Mouse (Mus musculus) forebrain, embryonic 15.5 days (tissue): ENCODE measurements at regions not wholly inside any gene's neighbourhood (a gene's known extent, or its start where the extent isn't known, plus 50 kb on each side); places are given as distances from the start of the nearest gene placed in this dataset.

Experiments used
- ATAC-seq: fragments of 200-750 bp; cut with Nextera tagmentation; replicated peaks from 2 replicates; pipeline ENCODE4 v1.8.0; 2017; ENCODE audit warnings: mild to moderate bottlenecking, moderate TSS enrichment, moderate library complexity
- H3K27ac ChIP-seq: fragments of 300-500 bp; sonication (generic); replicated peaks from 2 replicates; pipeline ENCODE4 v1.5.1; 2015; ENCODE audit warnings: mild to moderate bottlenecking, inconsistent platforms
- H3K27me3 ChIP-seq: fragments of 300-500 bp; sonication (generic); 2 replicates; pipeline ENCODE4 v1.6.1; 2015; ENCODE audit warnings: inconsistent platforms
- H3K36me3 ChIP-seq: fragments of 300-500 bp; sonication (generic); 2 replicates; pipeline ENCODE4 v1.6.1; 2015; ENCODE audit warnings: mild to moderate bottlenecking, inconsistent platforms
- H3K4me1 ChIP-seq: fragments of 300-500 bp; sonication (generic); 2 replicates; pipeline ENCODE4 v1.6.1; 2015; ENCODE audit warnings: inconsistent platforms
- H3K4me2 ChIP-seq: fragments of 300-500 bp; sonication (generic); replicated peaks from 2 replicates; pipeline ENCODE4 v1.6.1; 2015; ENCODE audit warnings: mild to moderate bottlenecking, inconsistent platforms
- H3K4me3 ChIP-seq: fragments of 300-500 bp; sonication (generic); 2 replicates; pipeline ENCODE4 v1.5.1; 2015; ENCODE audit warnings: mild to moderate bottlenecking, inconsistent platforms
- H3K9ac ChIP-seq: fragments of 300-500 bp; sonication (generic); replicated peaks from 2 replicates; pipeline ENCODE4 v1.6.1; 2015; ENCODE audit warnings: mild to moderate bottlenecking, inconsistent platforms
- H3K9me3 ChIP-seq: fragments of 300-500 bp; sonication (generic); 2 replicates; pipeline ENCODE4 v1.6.1; 2016; ENCODE audit warnings: inconsistent platforms
- WGBS: fragments of 180-500 bp; shearing (Covaris S2); methylation state at CpG from one replicate; pipeline ENCODE4 v1.1.7; 2015; ENCODE audit warnings: mixed read lengths; 5-methylcytosine and 5-hydroxymethylcytosine counted together

DNA sequence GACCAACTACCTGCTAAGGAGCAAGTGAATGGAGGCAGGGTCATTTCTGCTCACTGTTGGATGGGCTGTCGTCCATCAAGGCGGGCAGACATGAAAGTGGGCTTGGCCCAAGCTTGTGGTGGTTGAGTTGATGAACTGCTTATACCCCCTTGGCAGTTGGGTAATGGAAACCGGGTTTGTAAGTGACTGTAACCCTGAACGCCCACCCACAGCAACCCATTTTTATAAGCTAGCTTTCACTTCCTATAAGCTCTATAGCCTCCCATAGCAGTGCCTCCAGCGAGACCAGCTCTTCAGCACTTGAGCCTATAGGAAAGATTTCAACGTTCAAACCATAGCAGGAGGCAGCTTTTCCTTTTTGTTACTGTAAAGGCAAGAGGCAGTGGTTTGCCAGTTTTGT lies 116.2 kb downstream of the Mbl2 start:
- no peak for ATAC-seq
- no peaks in the 10 kb centered on the region for H3K4me1 ChIP-seq
- H3K4me3 ChIP-seq, result no peak overlapping the region
- no peaks in the 10 kb centered on the region for H3K9me3 ChIP-seq
- 86% methylated on average over 6 of the region's 6 CpGs for WGBS
- no peaks in the 10 kb centered on the region for H3K36me3 ChIP-seq
- H3K9ac ChIP-seq, result no peak overlapping the region
- H3K27ac ChIP-seq, result no peak overlapping the region
- H3K4me2 ChIP-seq, result no peak overlapping the region
- no peaks in the 10 kb centered on the region for H3K27me3 ChIP-seq

DNA sequence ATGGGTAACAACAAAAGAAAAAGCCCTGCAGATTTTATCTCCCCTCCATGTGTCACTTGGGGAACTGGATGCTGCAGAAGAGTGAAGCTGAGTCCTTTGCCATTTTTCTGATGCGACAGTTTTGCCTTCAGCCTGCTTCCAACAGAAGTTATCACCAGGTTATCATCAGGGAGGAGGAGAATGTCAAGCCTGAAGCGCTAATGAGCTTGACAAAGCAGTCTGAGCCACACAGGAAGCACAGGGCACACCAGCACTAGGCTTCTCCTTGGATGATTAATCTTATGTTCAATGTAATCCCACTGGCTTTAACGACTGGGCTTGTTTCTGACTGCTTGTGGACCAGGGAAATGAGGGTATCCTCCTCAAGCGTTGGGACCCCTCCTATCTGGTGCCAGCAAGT lies 122.2 kb downstream of the Mbl2 start:
- no peak overlapping the region for H3K4me2 ChIP-seq
- no peaks in the 10 kb centered on the region for H3K36me3 ChIP-seq
- no peak overlapping the region for H3K27ac ChIP-seq
- H3K4me3 ChIP-seq, result no peak overlapping the region
- H3K4me1 ChIP-seq, result no peaks in the 10 kb centered on the region
- ATAC-seq, result no peak
- WGBS, result 29% methylated on average over 4 of the region's 4 CpGs
- no peaks in the 10 kb centered on the region for H3K9me3 ChIP-seq
- no peak overlapping the region for H3K9ac ChIP-seq
- H3K27me3 ChIP-seq, result no peaks in the 10 kb centered on the region

DNA sequence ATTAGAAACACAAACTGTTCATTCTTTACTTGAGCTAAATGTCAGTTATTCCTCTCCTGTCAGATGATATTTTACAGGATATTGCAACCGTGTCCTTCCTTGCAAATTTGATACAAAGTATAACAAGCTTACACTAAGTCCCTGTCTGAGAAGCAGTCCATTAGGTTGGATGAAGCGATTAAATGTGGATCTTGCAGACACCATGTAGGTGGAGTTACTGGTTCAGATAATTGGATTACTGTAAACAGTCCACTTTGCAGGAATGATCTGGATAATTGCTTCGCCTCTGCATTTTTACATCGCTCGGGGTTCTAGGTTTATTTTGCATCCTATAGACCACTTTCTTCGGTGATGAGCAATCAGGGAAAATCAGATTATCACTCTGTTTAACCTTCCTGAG lies 126.2 kb downstream of the Mbl2 start:
- Histone ChIP-seq H3K9ac (no peak overlapping the region), H3K4me2 (no peak overlapping the region), H3K36me3 (no peaks in the 10 kb centered on the region), H3K9me3 (no peaks in the 10 kb centered on the region), H3K27ac (no peak overlapping the region), H3K27me3 (no peaks in the 10 kb centered on the region), H3K4me1 (no peaks in the 10 kb centered on the region), H3K4me3 (no peak overlapping the region)
- ATAC-seq, result no peak
- 56% methylated on average over 6 of the region's 6 CpGs for WGBS

DNA sequence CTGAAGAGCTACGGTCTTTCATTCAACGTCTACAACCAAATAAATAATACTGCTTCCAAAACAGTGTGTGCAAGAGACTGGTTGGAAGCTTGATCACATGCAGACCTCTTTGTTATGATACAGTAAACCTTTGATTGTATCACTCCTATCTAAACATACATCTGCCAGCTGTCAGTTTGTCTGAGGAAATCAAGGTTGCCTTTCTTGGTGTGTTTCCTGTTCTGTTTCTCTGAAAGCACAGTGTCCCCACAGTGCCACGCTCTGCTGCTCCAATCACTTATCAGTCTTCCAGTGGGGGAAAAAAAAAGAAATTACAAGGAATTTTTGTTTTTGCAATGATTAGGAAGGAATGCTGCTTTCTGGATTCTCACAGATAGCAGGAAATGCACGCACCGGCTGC lies 139.2 kb downstream of the Mbl2 start:
- Histone ChIP-seq H3K27ac (no peak overlapping the region), H3K9ac (no peak overlapping the region), H3K4me1 (no peaks in the 10 kb centered on the region), H3K36me3 (no peaks in the 10 kb centered on the region), H3K27me3 (no peaks in the 10 kb centered on the region), H3K9me3 (no peaks in the 10 kb centered on the region), H3K4me3 (no peak overlapping the region), H3K4me2 (no peak overlapping the region)
- no peak for ATAC-seq
- WGBS, result 77% methylated on average over 5 of the region's 5 CpGs

DNA sequence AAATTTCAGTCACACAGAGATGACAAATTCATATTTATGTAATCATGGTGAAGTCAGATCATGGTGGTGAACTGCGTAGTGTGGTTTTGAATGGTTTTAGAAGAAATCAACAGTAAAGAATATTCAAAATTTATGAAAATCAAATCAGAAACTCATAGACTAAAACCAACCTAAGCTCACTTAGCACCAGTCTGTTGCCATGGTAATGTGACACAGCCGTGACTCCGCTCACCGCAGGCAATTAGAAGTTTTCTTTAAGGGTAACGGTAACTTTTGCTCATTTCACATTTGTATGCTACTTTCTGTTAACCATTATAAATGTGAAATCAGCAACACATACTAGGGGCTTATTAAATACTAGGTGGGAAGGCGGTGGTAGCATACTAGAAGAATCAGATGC lies 147.0 kb downstream of the Mbl2 start:
- H3K27ac ChIP-seq, result no peak overlapping the region
- no peaks in the 10 kb centered on the region for H3K27me3 ChIP-seq
- no peak overlapping the region for H3K4me3 ChIP-seq
- 0 out of 2 replicates have a peak, but pooled peaks have one; percentile 43 for ATAC-seq
- no peaks in the 10 kb centered on the region for H3K9me3 ChIP-seq
- H3K4me2 ChIP-seq, result no peak overlapping the region
- H3K36me3 ChIP-seq, result no peaks in the 10 kb centered on the region
- H3K4me1 ChIP-seq, result no peaks in the 10 kb centered on the region
- H3K9ac ChIP-seq, result no peak overlapping the region
- 48% methylated on average over 6 of the region's 6 CpGs for WGBS

DNA sequence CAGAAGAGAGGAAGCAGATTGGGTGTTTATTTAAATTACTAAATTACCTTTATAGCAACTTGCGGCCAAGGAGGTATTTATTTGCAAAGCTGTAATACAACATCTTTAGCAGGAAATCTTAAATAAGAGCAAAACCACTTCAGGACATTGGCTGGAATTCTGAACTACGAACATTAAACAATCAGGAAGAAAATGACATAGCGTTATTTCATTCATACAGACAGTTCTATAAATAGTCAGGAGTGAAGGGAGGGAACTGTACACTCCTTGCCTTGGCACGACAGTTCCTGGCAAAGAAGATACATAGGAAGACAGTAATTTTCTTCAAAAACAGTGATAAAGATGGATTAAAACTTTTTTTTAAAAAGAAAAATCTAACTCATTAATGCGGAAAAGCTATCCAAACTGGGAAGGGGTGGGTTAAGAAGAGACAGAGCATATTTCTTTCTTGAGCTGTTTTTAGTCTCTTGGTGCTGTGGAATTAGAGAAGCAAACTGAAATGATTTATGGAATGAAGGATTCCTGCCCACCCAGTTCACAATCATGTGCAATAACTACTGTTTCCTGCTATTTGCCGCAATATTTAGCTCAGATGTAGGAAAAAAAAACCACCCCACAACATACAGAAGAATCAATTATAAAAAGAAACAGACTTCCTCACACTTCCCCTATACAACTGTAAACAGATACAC lies 147.9 kb downstream of the Mbl2 start:
- H3K4me3 ChIP-seq, result no peak overlapping the region
- no peak for ATAC-seq
- no peaks in the 10 kb centered on the region for H3K27me3 ChIP-seq
- H3K27ac ChIP-seq, result no peak overlapping the region
- no peaks in the 10 kb centered on the region for H3K9me3 ChIP-seq
- 71% methylated on average over 6 of the region's 6 CpGs for WGBS
- H3K4me2 ChIP-seq, result no peak overlapping the region
- no peaks in the 10 kb centered on the region for H3K36me3 ChIP-seq
- H3K4me1 ChIP-seq, result no peaks in the 10 kb centered on the region
- no peak overlapping the region for H3K9ac ChIP-seq

DNA sequence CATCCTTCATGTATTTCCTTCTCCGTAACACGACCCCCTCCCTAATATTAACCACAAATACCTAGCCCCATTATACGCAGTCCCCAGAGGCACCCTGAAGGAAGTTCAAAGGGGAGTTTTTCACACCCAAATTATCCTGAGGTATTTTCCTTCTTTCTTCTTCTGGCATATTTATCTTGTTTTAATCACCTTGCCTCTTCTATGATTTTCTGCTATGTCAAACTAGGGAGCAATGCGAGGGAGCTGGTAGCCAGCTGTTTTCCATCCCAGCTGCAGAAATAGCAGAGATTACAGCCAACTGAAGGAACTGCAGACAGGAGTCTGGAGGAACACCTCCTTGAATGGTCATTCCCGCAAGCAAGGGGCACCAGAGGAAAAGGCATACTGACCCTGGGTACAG lies 155.7 kb downstream of the Dkk1 start:
- no peaks in the 10 kb centered on the region for H3K27me3 ChIP-seq
- no peak overlapping the region for H3K4me3 ChIP-seq
- no peak overlapping the region for H3K4me2 ChIP-seq
- no peak overlapping the region for H3K27ac ChIP-seq
- no peaks in the 10 kb centered on the region for H3K36me3 ChIP-seq
- H3K4me1 ChIP-seq, result no peaks in the 10 kb centered on the region
- WGBS, result 72% methylated on average over 5 of the region's 5 CpGs
- no peaks in the 10 kb centered on the region for H3K9me3 ChIP-seq
- no peak for ATAC-seq
- H3K9ac ChIP-seq, result no peak overlapping the region

DNA sequence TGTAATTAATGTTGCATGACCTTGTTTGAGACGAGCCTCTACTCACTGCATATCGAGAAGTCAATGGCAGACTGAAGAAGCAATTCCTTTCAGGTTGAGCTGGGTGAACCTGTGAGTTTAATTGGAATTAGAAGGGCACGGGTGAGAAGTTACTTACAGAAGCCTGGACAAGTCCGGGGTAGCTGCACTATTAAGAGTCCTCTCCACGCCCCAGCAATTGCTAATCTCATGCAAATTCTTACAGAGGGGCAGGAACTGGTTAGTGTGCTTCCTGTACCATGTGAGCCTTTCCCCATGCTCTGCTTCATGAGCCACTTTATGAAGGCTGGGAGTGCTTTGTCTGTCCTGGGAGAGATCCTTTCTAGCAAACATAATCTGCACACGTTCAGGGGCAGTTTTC lies 142.5 kb downstream of the Dkk1 start:
- Histone ChIP-seq H3K4me1 (no peaks in the 10 kb centered on the region), H3K9ac (no peak overlapping the region), H3K4me2 (no peak overlapping the region), H3K4me3 (no peak overlapping the region), H3K9me3 (no peaks in the 10 kb centered on the region), H3K36me3 (no peaks in the 10 kb centered on the region), H3K27ac (no peak overlapping the region), H3K27me3 (no peaks in the 10 kb centered on the region)
- ATAC-seq, result no peak
- WGBS, result 72% methylated on average over 6 of the region's 6 CpGs

DNA sequence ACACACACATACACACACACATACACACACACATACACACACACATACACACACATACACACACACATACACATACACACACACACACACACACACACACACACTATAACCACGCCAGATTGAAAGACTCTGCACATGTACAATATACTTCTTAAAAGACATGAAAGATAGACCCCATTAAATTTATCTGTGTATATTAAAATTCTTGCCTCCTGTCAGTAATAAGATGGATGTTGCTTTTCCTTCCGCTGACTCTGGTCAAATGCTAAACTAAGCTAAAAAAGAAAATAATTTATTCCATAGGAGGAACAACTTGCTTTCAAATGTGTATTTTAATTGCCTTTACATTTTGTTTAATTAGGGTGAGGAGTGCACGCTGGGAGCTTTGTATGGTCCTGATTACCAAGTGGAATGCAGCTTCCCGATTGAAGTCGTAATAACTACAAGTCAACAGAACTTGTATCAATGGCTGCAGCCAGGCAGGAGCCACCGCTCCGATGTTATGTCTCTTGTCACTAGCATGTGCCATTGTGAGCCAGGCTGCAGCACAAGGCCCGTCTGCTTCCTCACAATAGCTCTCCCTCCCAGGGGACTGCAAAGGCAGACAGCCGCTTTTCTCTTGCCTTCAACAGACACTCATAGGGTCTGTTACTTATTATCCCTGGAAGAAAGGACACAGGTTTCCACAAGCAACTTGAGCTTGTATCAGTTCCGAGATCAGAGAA lies 129.7 kb downstream of the Dkk1 start:
- Histone ChIP-seq H3K4me2 (peak overlapping the region; percentile 32), H3K27me3 (no peaks in the 10 kb centered on the region), H3K27ac (no peak overlapping the region)

DNA sequence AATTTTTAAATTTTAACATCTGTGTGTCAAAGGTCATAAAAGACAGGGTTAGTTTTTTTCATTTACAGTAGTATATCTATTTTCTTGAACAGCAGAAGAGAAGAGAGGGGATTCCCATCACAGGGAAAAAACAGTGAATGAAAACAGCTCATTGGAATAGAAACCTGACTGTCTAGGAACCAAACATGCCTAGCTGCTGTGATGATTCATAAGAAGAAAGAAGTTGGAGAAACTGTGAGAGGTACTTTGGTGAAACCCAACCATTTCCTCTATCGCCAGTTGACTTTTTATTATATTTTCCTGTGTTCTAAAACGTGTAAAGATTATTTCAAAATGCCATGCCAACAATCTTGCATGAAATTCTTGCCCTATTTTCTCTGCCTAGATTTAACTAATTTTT lies 123.8 kb downstream of the Dkk1 start:
- no peak overlapping the region for H3K27ac ChIP-seq
- no peaks in the 10 kb centered on the region for H3K36me3 ChIP-seq
- H3K9me3 ChIP-seq, result no peaks in the 10 kb centered on the region
- H3K27me3 ChIP-seq, result no peaks in the 10 kb centered on the region
- no peaks in the 10 kb centered on the region for H3K4me1 ChIP-seq
- H3K4me2 ChIP-seq, result no peak overlapping the region
- no peak overlapping the region for H3K4me3 ChIP-seq
- ATAC-seq, result no peak
- H3K9ac ChIP-seq, result no peak overlapping the region
- 75% methylated on average over 2 of the region's 2 CpGs for WGBS

More for the DNA sequence above, 129.7 kb downstream of the Dkk1 start:
- H3K9ac ChIP-seq, result no peak overlapping the region
- 4% methylated on average over 10 of the region's 10 CpGs for WGBS
- H3K36me3 ChIP-seq, result no peaks in the 10 kb centered on the region
- peak; percentile 80 for ATAC-seq
- H3K4me1 ChIP-seq, result peaks cover 5% of the 10 kb centered on the region
- H3K9me3 ChIP-seq, result no peaks in the 10 kb centered on the region
- H3K4me3 ChIP-seq, result no peak overlapping the region

DNA sequence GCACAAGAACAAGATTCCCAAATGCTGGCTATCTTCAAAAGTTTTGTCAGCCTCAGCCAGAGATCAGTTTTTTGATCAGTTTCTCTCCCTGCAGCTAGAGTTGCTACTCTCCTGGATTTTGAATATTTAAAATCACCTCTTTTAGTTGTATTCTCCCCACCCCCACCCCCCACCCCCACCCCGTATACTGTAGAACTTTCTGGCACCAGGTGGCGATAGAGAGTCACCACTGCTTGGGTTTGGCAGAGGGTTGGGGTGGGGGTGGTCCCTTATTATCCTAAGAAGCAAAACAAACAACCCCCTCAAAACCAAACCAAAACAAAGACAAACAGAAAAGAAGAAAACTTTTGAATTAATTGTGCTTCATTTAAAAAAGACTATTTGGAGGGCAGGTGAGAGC lies 122.0 kb downstream of the Dkk1 start:
- no peaks in the 10 kb centered on the region for H3K27me3 ChIP-seq
- H3K4me1 ChIP-seq, result no peaks in the 10 kb centered on the region
- no peak overlapping the region for H3K4me2 ChIP-seq
- no peak overlapping the region for H3K27ac ChIP-seq
- H3K9ac ChIP-seq, result no peak overlapping the region
- H3K4me3 ChIP-seq, result no peak overlapping the region
- 0% methylated on average over 2 of the region's 2 CpGs for WGBS
- H3K36me3 ChIP-seq, result no peaks in the 10 kb centered on the region
- no peak for ATAC-seq
- H3K9me3 ChIP-seq, result no peaks in the 10 kb centered on the region

DNA sequence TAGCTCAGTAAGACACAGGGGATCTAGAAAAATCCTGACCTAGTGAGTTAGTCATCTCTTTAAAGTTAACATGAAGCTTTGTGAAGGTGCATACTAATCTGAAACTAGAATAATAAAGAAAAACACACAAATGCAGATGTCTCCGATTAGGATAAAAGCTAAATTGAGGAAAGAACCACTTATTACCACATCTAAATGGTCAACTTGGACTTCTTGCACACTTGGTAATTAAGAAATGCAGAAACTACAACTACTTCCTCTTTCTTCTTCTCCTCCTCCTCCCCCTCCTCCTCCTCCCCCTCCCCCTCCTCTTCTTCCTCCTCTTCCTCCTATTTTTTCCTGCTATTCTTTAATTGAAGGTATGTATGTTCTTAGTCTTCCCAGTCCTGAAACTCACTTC lies 116.3 kb downstream of the Dkk1 start:
- Histone ChIP-seq H3K9ac (no peak overlapping the region), H3K27me3 (no peaks in the 10 kb centered on the region), H3K4me2 (no peak overlapping the region), H3K36me3 (no peaks in the 10 kb centered on the region), H3K9me3 (no peaks in the 10 kb centered on the region), H3K4me1 (no peaks in the 10 kb centered on the region), H3K27ac (no peak overlapping the region), H3K4me3 (no peak overlapping the region)
- 100% methylated on average over 1 of the region's 1 CpGs for WGBS
- ATAC-seq, result no peak
